Comparison of ENCODE assay signal across 18 mouse cellular contexts in the genomic region with DNA sequence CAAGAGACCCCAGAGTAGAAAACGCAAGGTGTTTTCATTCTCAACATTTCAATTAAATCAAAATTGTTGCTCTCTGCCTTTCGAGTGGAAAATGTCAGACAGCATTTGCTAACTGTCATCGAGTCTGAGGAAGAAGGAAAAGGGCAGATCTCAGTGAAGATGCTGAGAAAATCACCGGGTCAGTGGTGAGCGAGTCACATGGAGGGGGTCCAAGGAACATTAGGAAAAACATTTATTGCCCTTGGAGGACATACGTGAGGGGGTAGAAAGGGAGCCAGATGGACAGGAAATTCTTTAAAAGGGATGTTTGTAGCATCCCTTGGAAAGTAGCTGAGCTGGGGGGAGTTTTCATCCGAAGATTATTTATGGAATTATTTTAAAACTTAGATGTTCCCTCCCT.
"Had no signal": no experiment of that assay in that cellular context is flagged by ENCODE, and none has a peak within 500 bp of the region (broad histone marks: within the 10 kb centered on the region; RNA-seq: fewer than 3 reads in every experiment).

No protein-coding gene starts in this region.

- H3K27ac ChIP-seq: liver, embryonic 15.5 days; lung, embryonic 15.5 days; macrophage; midbrain, embryonic 13.5 days; midbrain, embryonic 15.5 days; neural tube, embryonic 12.5 days; stomach, embryonic 15.5 days; stomach, postnatal 0 days had no signal

- DNase-seq: liver, postnatal 0 days; lung, adult 2 months; lung, postnatal 14 days; lung, postnatal 36 days; right cerebral cortex, postnatal 14 days; thymus, adult 2 months; thymus, postnatal 25 days had no signal

- H3K4me2 ChIP-seq: liver, embryonic 15.5 days; lung, embryonic 15.5 days; midbrain, embryonic 11.5 days; midbrain, embryonic 13.5 days; midbrain, embryonic 15.5 days; neural tube, embryonic 12.5 days; stomach, embryonic 15.5 days had no signal

- H3K4me3 ChIP-seq: liver, embryonic 15.5 days; lung, embryonic 15.5 days; megakaryocyte, embryonic 14.5 days; midbrain, embryonic 13.5 days; midbrain, embryonic 15.5 days; neural tube, embryonic 12.5 days; stomach, embryonic 15.5 days had no signal

- H3K4me1 ChIP-seq: liver, embryonic 15.5 days; megakaryocyte, embryonic 14.5 days; stomach, embryonic 15.5 days had no signal

- H3K36me3 ChIP-seq: liver, embryonic 15.5 days; lung, embryonic 15.5 days; midbrain, embryonic 13.5 days; midbrain, embryonic 15.5 days; neural tube, embryonic 12.5 days; stomach, embryonic 15.5 days had no signal

- H3K9me3 ChIP-seq: liver, embryonic 15.5 days; lung, embryonic 15.5 days; midbrain, embryonic 13.5 days; midbrain, embryonic 15.5 days; neural tube, embryonic 12.5 days; stomach, embryonic 15.5 days had no signal

- ATAC-seq: liver, postnatal 0 days; lung, postnatal 0 days; midbrain, embryonic 13.5 days; midbrain, embryonic 15.5 days had no signal

- H3K9ac ChIP-seq: liver, embryonic 15.5 days; liver, postnatal 0 days; lung, embryonic 15.5 days; midbrain, embryonic 13.5 days; midbrain, embryonic 15.5 days; neural tube, embryonic 12.5 days; stomach, embryonic 15.5 days had no signal

- H3K27me3 ChIP-seq: liver, embryonic 15.5 days; lung, embryonic 15.5 days; megakaryocyte, embryonic 14.5 days; midbrain, embryonic 13.5 days; midbrain, embryonic 15.5 days; neural tube, embryonic 12.5 days; stomach, embryonic 15.5 days had no signal
